Mouse (Mus musculus): Measurements from ENCODE around the gene Txn2.

Gene Txn2

GRCm38 (mm10) chr15:77907646-77908518 is 20.9 kb downstream of the Txn2 start:
- no peak for DNase-seq (ENCODE audit: low read depth, low spot score)

- DNase-seq (ENCODE audit: low read depth, low spot score) = no peak
These were observed 22.3 kb downstream of the Txn2 start for GRCm38 (mm10) chr15:77906545-77906944.

- DNase-seq (ENCODE audit: low read depth, low spot score) = no peak
These were observed 22.7 kb downstream of the Txn2 start for GRCm38 (mm10) chr15:77906081-77906480.

GRCm38 (mm10) chr15:77905275-77905970 is 23.4 kb downstream of the Txn2 start:
- DNase-seq (ENCODE audit: low read depth, low spot score) = no peak

- DNase-seq (ENCODE audit: low read depth, low spot score) = no peak
These were observed 24.4 kb downstream of the Txn2 start for GRCm38 (mm10) chr15:77904363-77904892.

GRCm38 (mm10) chr15:77903176-77903575 is 25.6 kb downstream of the Txn2 start:
- no peak for DNase-seq (ENCODE audit: low read depth, low spot score)

GRCm38 (mm10) chr15:77894926-77895325 is 33.9 kb downstream of the Txn2 start:
- no peak for DNase-seq (ENCODE audit: low read depth, low spot score)

- peak; percentile 67 for DNase-seq (ENCODE audit: low read depth, low spot score)
These were observed 35.5 kb downstream of the Txn2 start for GRCm38 (mm10) chr15:77893292-77893691.

- DNase-seq (ENCODE audit: low read depth, low spot score) = no peak
These were observed 36.4 kb downstream of the Txn2 start for GRCm38 (mm10) chr15:77892420-77892819.

- DNase-seq (ENCODE audit: low read depth, low spot score) = peak; percentile 89
These were observed 37.0 kb downstream of the Txn2 start for GRCm38 (mm10) chr15:77891766-77892165.

- DNase-seq (ENCODE audit: low read depth, low spot score) = peak; percentile 58
These were observed 38.9 kb downstream of the Txn2 start for GRCm38 (mm10) chr15:77889761-77890422.

GRCm38 (mm10) chr15:77888286-77888685 is 40.5 kb downstream of the Txn2 start:
- peak; percentile 97 for DNase-seq (ENCODE audit: low read depth, low spot score)

GRCm38 (mm10) chr15:77887093-77887488 is 41.7 kb downstream of the Txn2 start:
- DNase-seq (ENCODE audit: low read depth, low spot score) = peak; percentile 74

GRCm38 (mm10) chr15:77886369-77887092 is 42.3 kb downstream of the Txn2 start:
- peak; percentile 68 for DNase-seq (ENCODE audit: low read depth, low spot score)

- peak; percentile 80 for DNase-seq (ENCODE audit: low read depth, low spot score)
These were observed 42.9 kb downstream of the Txn2 start for GRCm38 (mm10) chr15:77885945-77886344.

- DNase-seq (ENCODE audit: low read depth, low spot score) = peak; percentile 43
These were observed 43.6 kb downstream of the Txn2 start for GRCm38 (mm10) chr15:77885159-77885558.

GRCm38 (mm10) chr15:77883697-77884010 is 45.2 kb downstream of the Txn2 start:
- peak; percentile 37 for DNase-seq (ENCODE audit: low read depth, low spot score)

- peak; percentile 96 for DNase-seq (ENCODE audit: low read depth, low spot score)
These were observed 45.8 kb downstream of the Txn2 start for GRCm38 (mm10) chr15:77882797-77883696.

GRCm38 (mm10) chr15:77882297-77882696 is 46.5 kb downstream of the Txn2 start:
- DNase-seq (ENCODE audit: low read depth, low spot score) = peak; percentile 56

GRCm38 (mm10) chr15:77881698-77882097 is 47.1 kb downstream of the Txn2 start:
- peak; percentile 95 for DNase-seq (ENCODE audit: low read depth, low spot score)

All from 3T3-L1 (cell line).